Mouse (Mus musculus) embryonic fibroblast, embryonic 13.5 days (primary cell): ENCODE measurements around the gene Henmt1.

Experiments
- CTCF ChIP-seq: IDR thresholded peaks from 2 replicates; pipeline ENCODE4 v1.5.1; 2011; ENCODE audit warnings: mild to moderate bottlenecking, control low read depth, low read length, moderate library complexity, borderline replicate concordance; ENCODE audit not compliant: insufficient read depth
- POLR2A ChIP-seq: IDR thresholded peaks from 2 replicates; pipeline ENCODE4 v1.6.1; 2011; ENCODE audit warnings: low read depth, mild to moderate bottlenecking, control low read depth, low read length, moderate library complexity

- no peak for TF ChIP-seq CTCF
- TF ChIP-seq POLR2A = no peak
Measured at GRCm38 (mm10) chr3:108898640-108899039, 41.0 kb upstream of the Henmt1 start.
